Comparison of ENCODE assay signal across 26 mouse cellular contexts in genomic region chrX:50972145-50972544, GRCm38 (mm10). TPM values are rescaled to one million over a fixed set of nuclear protein-coding genes. Genes with fewer than 3 reads are reported as not detected.
"Had no signal": no experiment of that assay in that cellular context is flagged by ENCODE, and none has a peak within 500 bp of the region (broad histone marks: within the 10 kb centered on the region; RNA-seq: fewer than 3 reads in every experiment).

No protein-coding gene starts in this region.

- ATAC-seq: intestine, embryonic 16.5 days; liver, postnatal 0 days; midbrain, embryonic 13.5 days; midbrain, embryonic 16.5 days had no signal

- DNase-seq: kidney, adult 18-20 months; kidney, adult 9 months; kidney, postnatal 36 days; left cerebral cortex, postnatal 4 days; liver, postnatal 0 days; lung, postnatal 14 days; thymus, adult 2 months; thymus, postnatal 14 days; thymus, postnatal 4 days had no signal

- H3K4me2 ChIP-seq: limb, embryonic 12.5 days; limb, embryonic 15.5 days; liver, embryonic 11.5 days; lung, embryonic 15.5 days; midbrain, embryonic 13.5 days had no signal

- H3K9ac ChIP-seq: limb, embryonic 12.5 days; limb, embryonic 15.5 days; liver, embryonic 14.5 days; liver, postnatal 0 days; lung, embryonic 15.5 days; midbrain, embryonic 13.5 days had no signal

- H3K27me3 ChIP-seq: limb, embryonic 12.5 days; limb, embryonic 15.5 days; lung, embryonic 15.5 days; midbrain, embryonic 13.5 days had no signal

- H3K9me3 ChIP-seq: limb, embryonic 12.5 days; limb, embryonic 15.5 days; lung, embryonic 15.5 days; megakaryocyte, embryonic 14.5 days; midbrain, embryonic 10.5 days; midbrain, embryonic 13.5 days had no signal

- H3K36me3 ChIP-seq: limb, embryonic 12.5 days; limb, embryonic 15.5 days; lung, embryonic 15.5 days; midbrain, embryonic 10.5 days; midbrain, embryonic 13.5 days had no signal

- H3K4me3 ChIP-seq: limb, embryonic 12.5 days; limb, embryonic 15.5 days; lung, embryonic 15.5 days; megakaryocyte, embryonic 14.5 days; midbrain, embryonic 10.5 days; midbrain, embryonic 13.5 days had no signal

- H3K27ac ChIP-seq: kidney, postnatal 0 days; limb, embryonic 12.5 days; limb, embryonic 15.5 days; liver, embryonic 14.5 days; lung, embryonic 15.5 days; midbrain, embryonic 10.5 days; midbrain, embryonic 13.5 days; stomach, postnatal 0 days had no signal

- H3K4me1 ChIP-seq: limb, embryonic 12.5 days; limb, embryonic 15.5 days; lung, embryonic 15.5 days; megakaryocyte, embryonic 14.5 days; midbrain, embryonic 10.5 days; midbrain, embryonic 13.5 days had no signal

RNA-seq across cellular contexts. Expression of gene Frmd7, which starts 29.6 kb away (rescaled TPM):
- polyA plus RNA-seq: intestine, embryonic 16.5 days; kidney, postnatal 0 days; liver, postnatal 0 days; midbrain, embryonic 10.5 days; neural tube, embryonic 11.5 days; neural tube, embryonic 14.5 days; small intestine, adult 2 months; spleen, adult 2 months; stomach, embryonic 14.5 days; stomach, postnatal 0 days had no signal
